Mouse (Mus musculus) cortical plate, adult 2 months (tissue): Measurements from ENCODE around the gene Stim1.

ENCODE experiments used
- CTCF ChIP-seq: fragments of 200-500 bp; IDR thresholded peaks from 2 replicates; pipeline ENCODE4 v1.5.1; 2011; ENCODE audit warnings: mild to moderate bottlenecking, control low read depth, low read length; ENCODE audit not compliant: insufficient read depth; ENCODE audit errors: extremely low read depth
- POLR2A ChIP-seq: fragments of 200-500 bp; IDR thresholded peaks from 2 replicates; pipeline ENCODE4 v1.6.1; 2011; ENCODE audit warnings: mild to moderate bottlenecking, low read length, control low read depth; ENCODE audit not compliant: insufficient read depth; ENCODE audit errors: extremely low read depth

GRCm38 (mm10) chr7:102389082-102389481, 121.5 kb downstream of the Stim1 start:
- TF ChIP-seq CTCF (no peak), POLR2A (no peak)
